Mouse (Mus musculus) limb, embryonic 12.5 days (tissue): ENCODE results near the gene Afmid. TPM values are rescaled to one million over a fixed set of nuclear protein-coding genes. Genes with fewer than 3 reads are reported as not detected.
"Not testable (repeated sequence)": the region's sequence is repeated elsewhere in the genome, so short reads cannot be mapped to it uniquely, and the experiment has no call there.

Experiments used
- ATAC-seq: fragments of 200-750 bp; cut with Nextera tagmentation; 2 replicates; pipeline ENCODE4 v1.8.0; 2017; ENCODE audit warnings: low read depth, moderate TSS enrichment; ENCODE audit not compliant: insufficient number of reproducible peaks, insufficient read depth, low FRiP score, low TSS enrichment
- H3K27ac ChIP-seq: fragments of 300-500 bp; sonication (generic); 2 replicates; pipeline ENCODE4 v1.5.1; 2016; ENCODE audit warnings: mild to moderate bottlenecking, moderate library complexity
- H3K27me3 ChIP-seq: fragments of 300-500 bp; sonication (generic); 2 replicates; pipeline ENCODE4 v1.6.1; 2016; ENCODE audit warnings: mild to moderate bottlenecking, moderate library complexity
- H3K36me3 ChIP-seq: fragments of 300-500 bp; sonication (generic); 2 replicates; pipeline ENCODE4 v1.6.1; 2016; ENCODE audit warnings: mild to moderate bottlenecking, moderate library complexity
- H3K4me1 ChIP-seq: fragments of 300-500 bp; sonication (generic); replicated peaks from 2 replicates; pipeline ENCODE4 v1.6.1; 2016
- H3K4me2 ChIP-seq: fragments of 300-500 bp; sonication (generic); 2 replicates; pipeline ENCODE4 v1.6.1; 2016; ENCODE audit warnings: mild to moderate bottlenecking, moderate library complexity
- H3K4me3 ChIP-seq: fragments of 300-500 bp; sonication (generic); replicated peaks from 2 replicates; pipeline ENCODE4 v1.5.1; 2016; ENCODE audit warnings: mild to moderate bottlenecking
- H3K9ac ChIP-seq: fragments of 300-500 bp; sonication (generic); replicated peaks from 2 replicates; pipeline ENCODE4 v1.6.1; 2016; ENCODE audit warnings: mild to moderate bottlenecking, moderate library complexity
- H3K9me3 ChIP-seq: fragments of 300-500 bp; sonication (generic); 2 replicates; pipeline ENCODE4 v1.6.1; 2016; ENCODE audit warnings: mild to moderate bottlenecking, moderate library complexity
- WGBS: fragments of 180-500 bp; shearing (Covaris S2); methylation state at CpG from one replicate; pipeline ENCODE4 v1.1.7; 2016; 5-methylcytosine and 5-hydroxymethylcytosine counted together
- polyA plus RNA-seq: library from polyadenylated mRNA; unstranded; fragments of >200 nt; fragmentation: Nextera tagmentation; extraction: Ambion mirVana; gene quantifications from 2 replicates; pipeline ENCODE4 v1.2.1, GENCODE M21; 2016

Gene Afmid
- polyA plus RNA-seq, 1 experiment from 2014 or later, result 4.2 TPM

DNA sequence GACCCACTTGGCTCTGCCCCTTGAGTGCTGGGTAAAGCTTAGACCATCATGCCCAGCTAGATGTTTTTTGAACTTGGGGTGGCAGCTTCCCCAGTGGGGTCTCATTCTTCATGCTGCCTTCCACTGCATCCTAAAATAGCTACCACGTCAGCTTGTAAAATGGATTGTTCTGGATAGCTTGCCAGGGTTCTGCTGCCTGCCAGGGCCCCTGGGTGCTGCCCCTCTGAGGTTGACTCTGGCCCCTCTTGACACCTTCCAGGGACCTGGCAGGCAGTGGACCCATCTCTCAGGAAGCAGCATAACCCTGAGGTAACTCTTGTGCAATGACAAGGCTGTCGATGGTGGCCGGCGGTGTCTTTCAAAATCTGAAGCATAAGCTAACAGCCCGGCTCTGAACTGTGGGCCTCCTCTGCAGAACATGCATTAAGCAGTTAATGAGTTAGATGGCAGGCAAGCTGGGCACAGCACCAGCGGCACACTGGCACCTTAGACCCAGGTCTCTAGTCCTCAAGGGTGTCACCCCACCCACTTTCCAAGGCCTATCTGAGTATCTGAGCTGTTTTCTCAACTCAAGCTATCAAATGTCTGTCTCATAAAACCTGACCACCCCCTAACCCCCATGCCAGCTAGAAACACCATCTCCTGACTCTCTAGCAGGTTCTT lies 10.9 kb upstream of the Afmid start:
- no peaks in the 10 kb centered on the region for H3K27me3 ChIP-seq
- peaks cover 81% of the 10 kb centered on the region for H3K36me3 ChIP-seq
- ATAC-seq, result no peak
- no peak overlapping the region for H3K27ac ChIP-seq
- H3K9me3 ChIP-seq, result no peaks in the 10 kb centered on the region
- no peak overlapping the region for H3K4me3 ChIP-seq
- H3K4me2 ChIP-seq, result no peak overlapping the region
- H3K4me1 ChIP-seq, result peaks cover 20% of the 10 kb centered on the region
- WGBS, result 95% methylated on average over 6 of the region's 6 CpGs
- no peak overlapping the region for H3K9ac ChIP-seq

DNA sequence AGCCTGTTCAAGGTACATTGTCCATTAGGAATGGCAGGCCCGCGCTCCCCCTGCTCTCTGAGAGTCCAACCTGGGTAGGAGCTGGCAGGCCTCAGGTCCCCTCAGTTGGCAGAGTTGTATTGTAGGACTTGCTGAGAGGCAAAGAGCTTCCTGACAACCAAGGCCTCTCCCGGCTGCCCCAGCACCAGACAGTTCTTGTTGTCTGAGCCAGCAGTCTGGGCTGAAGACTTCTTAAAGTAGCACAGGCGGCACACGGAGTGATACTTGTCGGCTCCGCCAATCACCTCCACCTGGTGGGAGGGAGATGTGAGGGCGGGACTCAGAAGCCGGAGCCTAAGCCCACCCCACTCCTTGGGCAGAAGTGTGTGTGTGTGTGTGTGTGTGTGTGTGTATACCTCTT lies 9.9 kb upstream of the Afmid start:
- not testable (repeated sequence) for H3K27ac ChIP-seq, H3K4me3 ChIP-seq, H3K4me1 ChIP-seq, H3K4me2 ChIP-seq, H3K9ac ChIP-seq, H3K9me3 ChIP-seq, ATAC-seq, H3K27me3 ChIP-seq
- H3K36me3 ChIP-seq, result peaks cover 91% of the 10 kb centered on the region
- WGBS, result 79% methylated on average over 9 of the region's 9 CpGs

- H3K9ac ChIP-seq, result no peak overlapping the region
- no peak for ATAC-seq
- no peak overlapping the region for H3K4me2 ChIP-seq
- H3K27me3 ChIP-seq, result no peaks in the 10 kb centered on the region
- H3K4me1 ChIP-seq, result peaks cover 4% of the 10 kb centered on the region; the same call in 1 of the 2 replicates
- H3K36me3 ChIP-seq, result peaks cover 98% of the 10 kb centered on the region
- H3K4me3 ChIP-seq, result no peak overlapping the region
- 85% methylated on average over 13 of the region's 13 CpGs for WGBS
- no peak overlapping the region for H3K27ac ChIP-seq
- H3K9me3 ChIP-seq, result no peaks in the 10 kb centered on the region
These were observed 9.2 kb upstream of the Afmid start for GRCm38 (mm10) chr11:117816389-117816996.

- no peak for ATAC-seq
- H3K9ac ChIP-seq, result no peak overlapping the region
- H3K27ac ChIP-seq, result no peak overlapping the region
- H3K4me2 ChIP-seq, result no peak overlapping the region
- H3K9me3 ChIP-seq, result no peaks in the 10 kb centered on the region
- H3K4me1 ChIP-seq, result peaks cover 6% of the 10 kb centered on the region
- no peak overlapping the region for H3K4me3 ChIP-seq
- WGBS, result 65% methylated on average over 8 of the region's 8 CpGs
- peaks cover 100% of the 10 kb centered on the region for H3K36me3 ChIP-seq
- H3K27me3 ChIP-seq, result no peaks in the 10 kb centered on the region
These were observed 6.6 kb upstream of the Afmid start for GRCm38 (mm10) chr11:117819095-117819494.

DNA sequence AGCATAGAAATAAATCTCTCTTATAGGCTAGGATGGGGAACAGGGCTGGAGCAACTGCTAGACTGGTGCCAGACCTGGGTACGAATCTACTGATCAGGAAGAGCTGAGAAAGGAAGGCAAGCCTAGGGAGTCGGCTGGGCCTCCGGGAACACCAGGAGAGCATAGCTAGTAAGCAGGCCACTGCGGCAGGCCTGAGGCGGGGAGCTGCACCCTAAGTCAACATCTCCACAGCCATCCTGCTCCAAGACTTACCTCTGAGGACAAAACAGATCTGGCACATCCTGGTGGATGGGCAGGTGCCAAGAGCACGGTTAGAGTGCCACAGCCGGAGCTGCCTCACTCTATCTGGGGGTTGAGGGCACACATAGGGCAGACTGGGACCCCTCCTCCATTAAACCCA lies 5.6 kb upstream of the Afmid start:
- H3K27ac ChIP-seq, result no peak overlapping the region
- no peak overlapping the region for H3K4me3 ChIP-seq
- H3K4me1 ChIP-seq, result peaks cover 13% of the 10 kb centered on the region
- peaks cover 89% of the 10 kb centered on the region for H3K36me3 ChIP-seq
- no peaks in the 10 kb centered on the region for H3K27me3 ChIP-seq
- no peaks in the 10 kb centered on the region for H3K9me3 ChIP-seq
- no peak overlapping the region for H3K4me2 ChIP-seq
- WGBS, result 96% methylated on average over 7 of the region's 7 CpGs
- no peak for ATAC-seq
- H3K9ac ChIP-seq, result no peak overlapping the region

DNA sequence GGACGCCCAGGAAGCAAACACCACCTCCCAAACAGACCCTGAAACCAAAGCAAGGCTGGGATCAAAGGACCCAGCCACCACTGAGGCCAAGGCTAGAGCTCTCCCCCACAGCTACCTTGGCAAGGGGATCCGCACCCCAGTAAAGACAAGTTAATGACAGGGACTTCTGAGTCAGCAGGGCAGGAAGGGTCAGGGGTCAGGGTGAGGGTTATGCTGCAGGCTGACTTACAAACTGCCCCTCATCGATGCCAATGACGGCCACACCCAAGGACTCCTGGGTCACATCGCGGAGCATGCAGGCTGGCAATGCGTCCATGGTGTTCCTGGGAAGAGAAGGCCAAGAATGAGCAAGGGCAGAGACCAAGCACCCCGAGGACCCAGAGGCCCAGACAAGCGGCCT lies 3.9 kb upstream of the Afmid start:
- H3K27me3 ChIP-seq, result no peaks in the 10 kb centered on the region
- no peaks in the 10 kb centered on the region for H3K9me3 ChIP-seq
- 91% methylated on average over 9 of the region's 9 CpGs for WGBS
- H3K36me3 ChIP-seq, result peaks cover 72% of the 10 kb centered on the region
- no peak overlapping the region for H3K9ac ChIP-seq
- H3K4me2 ChIP-seq, result no peak overlapping the region
- H3K27ac ChIP-seq, result no peak overlapping the region
- ATAC-seq, result no peak
- H3K4me3 ChIP-seq, result no peak overlapping the region
- H3K4me1 ChIP-seq, result peaks cover 22% of the 10 kb centered on the region

DNA sequence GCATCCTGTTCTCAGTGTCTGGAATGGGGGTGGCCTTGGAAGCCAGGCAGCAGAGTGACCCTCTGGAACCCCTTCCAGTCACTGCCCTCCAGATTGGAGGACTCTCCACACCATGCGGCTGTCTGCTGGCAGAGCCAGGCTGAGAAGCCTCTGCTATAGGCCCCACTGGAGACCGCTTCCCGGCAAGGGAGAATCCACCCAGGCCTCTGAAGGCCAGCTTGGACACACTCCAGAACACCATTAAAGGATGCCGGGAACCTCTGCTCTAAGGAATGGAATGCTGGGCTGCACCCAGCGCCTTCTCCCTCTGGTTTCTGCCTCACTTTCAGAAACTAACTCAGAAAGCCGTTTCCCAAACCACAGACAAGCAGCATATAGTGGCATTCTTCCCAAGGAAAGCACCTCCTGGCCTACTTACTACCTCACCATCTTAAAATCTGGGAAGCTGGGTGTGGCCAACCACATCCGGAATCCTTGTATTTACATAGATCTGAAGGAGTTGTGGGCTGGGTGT lies 2.9 kb upstream of the Afmid start:
- H3K4me2 ChIP-seq, result no peak overlapping the region
- H3K36me3 ChIP-seq, result peaks cover 63% of the 10 kb centered on the region
- H3K9me3 ChIP-seq, result no peaks in the 10 kb centered on the region
- no peaks in the 10 kb centered on the region for H3K27me3 ChIP-seq
- H3K27ac ChIP-seq, result no peak overlapping the region
- 90% methylated on average over 7 of the region's 7 CpGs for WGBS
- H3K4me1 ChIP-seq, result peaks cover 31% of the 10 kb centered on the region
- H3K9ac ChIP-seq, result no peak overlapping the region
- H3K4me3 ChIP-seq, result no peak overlapping the region
- ATAC-seq, result no peak

DNA sequence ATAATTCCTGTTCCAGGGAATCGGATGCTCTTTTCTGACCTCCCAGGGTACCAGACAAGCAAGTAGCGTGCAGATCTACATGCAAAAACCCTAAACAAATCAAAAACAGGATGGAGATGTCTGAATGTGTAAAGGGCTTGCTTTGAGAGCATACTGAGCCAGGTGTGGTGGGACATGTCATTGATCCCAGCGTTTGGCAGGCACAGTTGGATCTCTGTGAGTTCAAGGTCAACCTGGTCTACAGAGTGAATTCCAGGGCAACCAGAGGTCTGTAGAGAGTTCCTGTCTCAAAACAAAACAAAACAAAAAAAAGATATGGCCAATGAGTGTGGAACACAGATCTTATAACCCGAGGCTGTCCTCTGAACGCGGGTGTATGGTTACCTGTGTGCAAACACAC lies 2.3 kb upstream of the Afmid start:
- no peak overlapping the region for H3K27ac ChIP-seq
- peaks cover 57% of the 10 kb centered on the region for H3K36me3 ChIP-seq
- WGBS, result 93% methylated on average over 6 of the region's 6 CpGs
- no peak overlapping the region for H3K4me3 ChIP-seq
- no peaks in the 10 kb centered on the region for H3K9me3 ChIP-seq
- H3K9ac ChIP-seq, result no peak overlapping the region
- no peaks in the 10 kb centered on the region for H3K27me3 ChIP-seq
- peaks cover 37% of the 10 kb centered on the region for H3K4me1 ChIP-seq
- H3K4me2 ChIP-seq, result no peak overlapping the region
- no peak for ATAC-seq

DNA sequence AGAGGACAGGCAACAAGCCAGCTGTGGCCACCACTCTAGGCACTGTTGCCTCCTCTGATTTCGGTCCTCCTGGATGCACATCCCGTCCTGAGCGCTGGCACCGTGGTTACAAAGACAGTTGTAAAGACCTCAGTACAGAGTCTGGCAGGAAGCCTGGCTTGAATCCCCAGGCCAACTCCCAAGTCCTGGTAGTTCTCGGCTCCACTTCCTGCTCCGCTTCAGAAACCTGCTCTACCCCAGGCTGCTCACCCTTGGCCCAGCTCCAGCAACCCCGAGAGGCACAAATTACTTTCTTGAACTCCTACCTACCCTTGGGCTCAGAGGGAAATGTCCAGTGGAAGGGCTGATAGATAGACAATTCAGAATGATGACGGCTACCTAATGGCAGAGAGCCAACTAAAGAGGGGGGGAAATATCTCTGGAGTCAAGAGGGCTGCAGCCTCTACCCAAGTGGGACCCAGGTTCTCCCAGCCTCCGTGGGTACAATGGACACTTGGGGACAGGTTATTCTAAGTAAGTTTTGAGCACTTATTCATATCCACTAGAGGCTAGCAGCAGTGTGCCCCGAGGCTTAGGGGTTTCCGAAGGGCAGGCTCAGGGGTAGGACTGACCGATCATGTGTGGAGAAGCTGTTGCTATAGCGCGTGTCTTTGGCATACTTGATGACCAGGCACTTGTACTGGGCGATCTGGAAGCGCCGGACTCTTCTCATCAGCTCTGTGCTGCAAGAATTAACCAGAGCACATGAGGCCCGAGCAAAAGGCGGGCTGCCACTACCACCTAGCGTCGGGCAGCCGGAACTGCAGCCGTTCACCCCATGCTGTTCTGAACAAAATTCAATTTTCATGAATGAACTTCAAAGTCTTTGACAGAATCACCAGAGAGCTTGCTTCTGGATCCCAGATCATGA lies 1.4 kb upstream of the Afmid start:
- peak overlapping the region; percentile 97; the same call in 1 of the 2 replicates for H3K27ac ChIP-seq
- peak overlapping the region; percentile 55 for H3K4me3 ChIP-seq
- no peaks in the 10 kb centered on the region for H3K27me3 ChIP-seq
- peak overlapping the region; percentile 65 for H3K9ac ChIP-seq
- peaks cover 40% of the 10 kb centered on the region for H3K4me1 ChIP-seq
- H3K4me2 ChIP-seq, result peak overlapping the region; percentile 82
- WGBS, result 28% methylated on average over 23 of the region's 23 CpGs
- no peak for ATAC-seq
- no peaks in the 10 kb centered on the region for H3K9me3 ChIP-seq
- H3K36me3 ChIP-seq, result peaks cover 48% of the 10 kb centered on the region

GRCm38 (mm10) chr11:117826164-117826563 lies 440 bp downstream of the Afmid start:
- H3K9me3 ChIP-seq, result no peaks in the 10 kb centered on the region
- peak overlapping the region; percentile 65 for H3K9ac ChIP-seq
- peak overlapping the region; percentile 97 for H3K27ac ChIP-seq
- 4% methylated on average over 5 of the region's 5 CpGs for WGBS
- H3K36me3 ChIP-seq, result peaks cover 29% of the 10 kb centered on the region
- H3K4me1 ChIP-seq, result peaks cover 46% of the 10 kb centered on the region
- H3K27me3 ChIP-seq, result no peaks in the 10 kb centered on the region
- ATAC-seq, result peak; percentile 39; the same call in 1 of the 2 replicates
- H3K4me2 ChIP-seq, result peak overlapping the region; percentile 82
- peak overlapping the region; percentile 55 for H3K4me3 ChIP-seq

DNA sequence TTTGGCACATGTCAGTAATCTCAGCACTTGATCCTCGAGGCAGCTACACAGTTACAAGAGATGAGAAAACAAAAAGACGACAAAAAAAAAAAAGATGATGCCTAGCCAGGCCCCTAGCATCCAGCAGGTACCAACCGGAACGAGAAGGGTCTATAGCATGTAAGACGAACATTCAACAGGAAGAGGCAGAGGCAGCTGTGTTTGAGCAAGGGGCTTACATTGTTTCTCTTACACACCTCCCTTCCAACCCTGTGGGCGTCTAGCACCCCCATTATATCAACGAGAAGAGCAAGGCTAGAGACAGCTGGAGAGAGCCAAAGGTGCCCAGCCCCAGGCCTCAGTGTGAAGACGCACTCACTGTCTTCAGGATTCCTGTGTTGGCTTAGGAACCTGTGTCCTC lies 1.2 kb downstream of the Afmid start:
- WGBS, result 66% methylated on average over 8 of the region's 8 CpGs
- ATAC-seq, result no peak
- Histone ChIP-seq H3K4me2 (peak overlapping the region; percentile 82), H3K4me3 (0 out of 2 replicates have a peak overlapping the region, but pooled peaks have one; percentile 55), H3K4me1 (peaks cover 48% of the 10 kb centered on the region), H3K9ac (0 out of 2 replicates have a peak overlapping the region, but pooled peaks have one; percentile 65), H3K9me3 (no peaks in the 10 kb centered on the region), H3K27me3 (no peaks in the 10 kb centered on the region), H3K27ac (peak overlapping the region; percentile 97), H3K36me3 (peaks cover 22% of the 10 kb centered on the region)
